Mouse (Mus musculus) MEL (cell line): ENCODE results near the gene Adamts16.

ENCODE experiments used
- CTCF ChIP-seq, 3 experiments: IDR thresholded peaks in 2 of 3; conservative IDR thresholded peaks in 1 of 3; 2 replicates each; pipeline ENCODE4 v1.5.1; 2011 to 2012; ENCODE audit warnings: low read length in 3 of 3, low read depth in 2 of 3, mild to moderate bottlenecking in 2 of 3, improper control_type of control experiment in 1 of 3, inconsistent platforms in 1 of 3, mixed read lengths in 1 of 3, moderate library complexity in 1 of 3; ENCODE audit not compliant: control insufficient read depth in 1 of 3, insufficient read depth in 1 of 3, poor library complexity in 1 of 3, severe bottlenecking in 1 of 3
- EP300 ChIP-seq, 2 experiments: IDR thresholded peaks; 2 replicates each; pipeline ENCODE4 v1.6.1; 2011; ENCODE audit warnings: improper control_type of control experiment in 2 of 2, low read length in 2 of 2, low read depth in 1 of 2, mild to moderate bottlenecking in 1 of 2
- MAZ ChIP-seq: IDR thresholded peaks from 2 replicates; pipeline ENCODE4 v1.6.1; 2012; ENCODE audit warnings: low read depth, mild to moderate bottlenecking, inconsistent platforms, low read length, improper control_type of control experiment
- MYB ChIP-seq: IDR thresholded peaks from 2 replicates; pipeline ENCODE4 v1.6.1; 2011; ENCODE audit warnings: mild to moderate bottlenecking, low read depth, low read length, improper control_type of control experiment
- POLR2A ChIP-seq, 2 experiments: IDR thresholded peaks; 2 replicates each; pipeline ENCODE4 v1.6.1; 2011 to 2012; ENCODE audit warnings: low read length in 2 of 2, mild to moderate bottlenecking in 2 of 2, control low read depth in 1 of 2, improper control_type of control experiment in 1 of 2, low read depth in 1 of 2, moderate library complexity in 1 of 2; ENCODE audit not compliant: control insufficient read depth in 1 of 2, insufficient read depth in 1 of 2, poor library complexity in 1 of 2
- RAD21 ChIP-seq: IDR thresholded peaks from 2 replicates; pipeline ENCODE4 v1.6.1; 2011; ENCODE audit warnings: mild to moderate bottlenecking, low read depth, low read length, improper control_type of control experiment
- ZNF384 ChIP-seq: IDR thresholded peaks from 2 replicates; pipeline ENCODE4 v1.6.1; 2012; ENCODE audit warnings: low read depth, mild to moderate bottlenecking, inconsistent platforms, low read length, improper control_type of control experiment

- TF ChIP-seq ZNF384 (no peak), CTCF (IDR thresholded peaks at IDR 0.05 in 2 of 3, conservative IDR thresholded peaks at IDR 0.05 in 1 of 3; ENCODE audit: control insufficient read depth in 1 of 3, insufficient read depth in 1 of 3, low read depth in 2 of 3, low read length in 3 of 3, poor library complexity in 1 of 3, severe bottlenecking in 1 of 3) (no peak), RAD21 (no peak), POLR2A (IDR thresholded peaks at IDR 0.05; ENCODE audit: control insufficient read depth in 1 of 2, insufficient read depth in 1 of 2, low read depth in 1 of 2, low read length in 2 of 2, poor library complexity in 1 of 2) (no peak), MAZ (no peak), MYB (no peak), EP300 (IDR thresholded peaks at IDR 0.05; ENCODE audit: low read depth in 1 of 2, low read length in 2 of 2) (no peak)
Observed at GRCm38 (mm10) chr13:70760186-70760585, 81.4 kb downstream of the Adamts16 start.
